Mouse (Mus musculus) liver, embryonic 11.5 days (tissue): ENCODE measurements at regions not wholly inside any gene's neighbourhood (a gene's known extent, or its start where the extent isn't known, plus 50 kb on each side); places are given as distances from the start of the nearest gene placed in this dataset.

ENCODE experiments used
- ATAC-seq: fragments of 200-750 bp; cut with Nextera tagmentation; replicated peaks from 2 replicates; pipeline ENCODE4 v1.8.0; 2017; ENCODE audit warnings: moderate number of reproducible peaks, mild to moderate bottlenecking, moderate TSS enrichment, moderate library complexity; ENCODE audit not compliant: low FRiP score
- DNase-seq: peaks from one replicate; pipeline ENCODE4 v3.0.0-alpha.2; 2017; ENCODE audit warnings: low spot score
- H3K27ac ChIP-seq: fragments of 300-500 bp; sonication (generic); 2 replicates; pipeline ENCODE4 v1.5.1; 2014; ENCODE audit warnings: mild to moderate bottlenecking, low read depth, low read length, control low read depth
- H3K27me3 ChIP-seq: fragments of 300-500 bp; sonication (generic); replicated peaks from 2 replicates; pipeline ENCODE4 v1.6.1; 2014; ENCODE audit warnings: low read length, mixed read lengths; ENCODE audit not compliant: control insufficient read depth, insufficient read depth
- H3K36me3 ChIP-seq: fragments of 300-500 bp; sonication (generic); 2 replicates; pipeline ENCODE4 v1.6.1; 2014; ENCODE audit warnings: mild to moderate bottlenecking, low read length, moderate library complexity, mixed read lengths; ENCODE audit not compliant: control insufficient read depth, insufficient read depth
- H3K4me1 ChIP-seq: fragments of 300-500 bp; sonication (generic); replicated peaks from 2 replicates; pipeline ENCODE4 v1.6.1; 2014; ENCODE audit warnings: low read length, mixed read lengths; ENCODE audit not compliant: control insufficient read depth, insufficient read depth
- H3K4me2 ChIP-seq: fragments of 300-500 bp; sonication (generic); 2 replicates; pipeline ENCODE4 v1.6.1; 2014; ENCODE audit warnings: mild to moderate bottlenecking, control low read depth, moderate library complexity
- H3K4me3 ChIP-seq: fragments of 300-500 bp; sonication (generic); 2 replicates; pipeline ENCODE4 v1.5.1; 2014; ENCODE audit warnings: low read depth, low read length, control low read depth
- H3K9ac ChIP-seq: fragments of 300-500 bp; sonication (generic); 2 replicates; pipeline ENCODE4 v1.6.1; 2014; ENCODE audit warnings: low read depth, low read length, control low read depth
- H3K9me3 ChIP-seq: fragments of 300-500 bp; sonication (generic); 2 replicates; pipeline ENCODE4 v1.6.1; 2016; ENCODE audit warnings: low read length, inconsistent platforms, mixed read lengths; ENCODE audit not compliant: control insufficient read depth
- WGBS: fragments of 180-500 bp; shearing (Covaris S2); extraction: QIAGEN DNeasy Blood & Tissue Kit; methylation state at CpG from one replicate; pipeline ENCODE4 v1.1.7; 2014; 5-methylcytosine and 5-hydroxymethylcytosine counted together

DNA sequence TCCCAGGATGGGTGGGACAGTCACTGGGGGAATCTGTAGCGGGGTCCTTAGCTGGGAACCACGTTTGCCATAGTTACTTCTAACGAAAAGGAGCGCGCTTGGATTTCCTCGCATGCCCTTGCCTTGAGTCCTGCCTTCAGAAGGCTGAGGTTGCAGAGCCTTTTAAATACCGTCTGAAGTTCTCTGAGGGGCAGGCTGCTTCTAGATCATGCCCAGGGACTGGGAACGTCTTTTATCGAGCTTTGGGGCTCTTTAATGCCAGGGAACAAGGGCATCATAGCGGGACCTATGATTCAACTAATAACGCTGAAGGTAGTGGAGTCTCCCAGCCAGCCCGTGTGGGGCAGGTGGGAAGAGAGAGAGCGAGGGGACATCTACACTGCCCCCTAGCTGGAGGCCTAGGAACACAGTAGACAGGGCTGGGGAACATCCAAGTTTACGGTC is 369.1 kb downstream of the Vrk1 start:
- Histone ChIP-seq H3K27me3 (peaks cover 4% of the 10 kb centered on the region; the same call in 1 of the 2 replicates), H3K9me3 (no peaks in the 10 kb centered on the region), H3K9ac (no peak overlapping the region), H3K4me1 (no peaks in the 10 kb centered on the region), H3K4me2 (peak overlapping the region; percentile 61), H3K27ac (no peak overlapping the region), H3K36me3 (no peaks in the 10 kb centered on the region), H3K4me3 (peak overlapping the region; percentile 21; the same call in 1 of the 2 replicates)
- WGBS = 8% methylated on average over 14 of the region's 14 CpGs
- ATAC-seq = no peak; the same call in 1 of the 2 replicates
- DNase-seq = no peak

DNA sequence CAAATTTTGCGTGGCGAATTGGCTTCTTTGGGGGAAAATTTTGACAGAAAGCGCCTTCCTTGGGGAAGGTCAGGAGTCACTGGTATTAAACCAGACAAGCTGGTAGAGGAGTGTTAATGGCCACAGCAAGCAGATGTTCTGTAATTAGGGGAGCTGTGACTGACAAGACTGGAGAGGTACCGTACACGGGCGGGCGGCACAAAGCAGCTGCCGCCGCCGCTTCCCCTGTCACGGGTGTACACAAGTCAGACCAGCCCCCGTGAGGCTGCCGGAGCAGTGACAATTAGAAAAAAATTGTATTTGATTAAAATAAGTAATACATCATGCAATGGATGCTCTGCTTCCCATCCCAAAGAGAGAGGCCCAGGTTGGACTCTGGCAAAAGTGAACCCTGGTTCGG is 369.8 kb downstream of the Vrk1 start:
- Histone ChIP-seq H3K36me3 (no peaks in the 10 kb centered on the region), H3K4me3 (no peak overlapping the region), H3K9ac (no peak overlapping the region), H3K27ac (no peak overlapping the region), H3K4me1 (no peaks in the 10 kb centered on the region), H3K9me3 (no peaks in the 10 kb centered on the region), H3K4me2 (no peak overlapping the region), H3K27me3 (peaks cover 4% of the 10 kb centered on the region; the same call in 1 of the 2 replicates)
- 80% methylated on average over 14 of the region's 14 CpGs for WGBS
- no peak for DNase-seq
- no peak for ATAC-seq

DNA sequence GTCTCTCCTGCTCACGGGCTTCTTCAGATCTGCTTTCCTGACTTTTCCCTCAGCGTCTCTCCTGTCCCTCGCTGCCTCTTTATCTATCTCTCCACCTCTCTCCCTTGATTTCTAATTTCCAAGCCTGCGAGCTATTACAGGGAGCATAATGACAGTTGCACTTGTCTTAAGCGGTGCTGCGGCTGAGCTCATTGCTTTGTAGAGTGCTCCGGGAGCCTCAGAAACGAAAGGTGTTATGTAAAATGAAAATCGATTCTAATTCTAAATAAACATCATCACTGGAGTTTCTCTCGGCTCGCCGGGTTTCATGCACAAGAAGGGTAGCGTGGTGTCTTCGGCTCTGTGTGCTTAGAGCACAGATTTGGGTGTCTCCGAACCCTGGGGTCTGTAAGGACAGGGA is 371.8 kb downstream of the Vrk1 start:
- Histone ChIP-seq H3K36me3 (no peaks in the 10 kb centered on the region), H3K4me3 (no peak overlapping the region), H3K9ac (no peak overlapping the region), H3K9me3 (no peaks in the 10 kb centered on the region), H3K27me3 (peaks cover 4% of the 10 kb centered on the region; the same call in 1 of the 2 replicates), H3K27ac (no peak overlapping the region), H3K4me1 (no peaks in the 10 kb centered on the region), H3K4me2 (no peak overlapping the region)
- DNase-seq (no peak), ATAC-seq (no peak)
- 82% methylated on average over 15 of the region's 15 CpGs for WGBS

DNA sequence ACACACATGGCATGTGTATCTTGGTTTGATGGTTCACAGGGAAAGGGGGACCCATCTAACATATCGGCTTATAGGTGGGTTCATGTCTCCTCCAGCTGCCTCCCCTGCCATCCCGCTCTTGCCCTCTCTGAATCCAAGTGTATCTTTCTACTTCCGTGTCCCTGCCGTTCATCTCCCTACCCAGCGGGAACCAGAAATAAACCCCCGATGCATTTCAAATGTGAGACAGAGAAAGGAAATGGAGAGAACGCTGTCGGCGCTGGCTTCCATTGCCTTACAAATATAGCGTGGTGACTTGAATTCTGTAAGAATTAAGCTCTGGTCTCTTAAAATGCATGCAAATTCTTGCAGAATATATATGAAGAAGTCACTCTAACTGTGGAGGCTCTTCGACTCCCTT is 379.2 kb downstream of the Vrk1 start:
- H3K36me3 ChIP-seq = no peaks in the 10 kb centered on the region
- no peak overlapping the region for H3K4me2 ChIP-seq
- H3K4me1 ChIP-seq = no peaks in the 10 kb centered on the region
- DNase-seq (no peak), ATAC-seq (no peak)
- H3K27ac ChIP-seq = no peak overlapping the region
- no peaks in the 10 kb centered on the region for H3K27me3 ChIP-seq
- H3K9me3 ChIP-seq = no peaks in the 10 kb centered on the region
- H3K4me3 ChIP-seq = no peak overlapping the region
- WGBS = 89% methylated on average over 11 of the region's 11 CpGs
- no peak overlapping the region for H3K9ac ChIP-seq

DNA sequence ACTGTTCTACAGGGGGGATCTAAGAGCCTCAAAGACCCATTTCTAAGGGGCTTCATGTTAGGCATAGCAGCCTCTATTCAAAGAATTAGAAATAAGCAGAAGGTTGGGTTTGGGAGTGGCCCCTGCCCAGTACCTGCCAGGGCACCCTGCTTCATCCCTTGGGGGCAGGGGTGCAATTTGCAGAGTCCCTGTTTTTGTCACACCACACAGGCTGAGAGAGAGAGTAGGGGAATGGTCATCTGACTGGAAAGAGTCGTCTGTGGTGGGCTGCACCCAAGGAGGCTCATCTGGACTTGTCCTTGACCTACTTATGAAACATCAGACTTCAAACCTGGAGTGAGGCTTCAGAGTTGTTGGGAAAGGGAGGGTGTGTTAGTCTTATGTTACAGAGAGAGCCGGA is 382.3 kb downstream of the Vrk1 start:
- no peak overlapping the region for H3K9ac ChIP-seq
- no peaks in the 10 kb centered on the region for H3K27me3 ChIP-seq
- ATAC-seq = no peak
- no peak overlapping the region for H3K27ac ChIP-seq
- H3K4me3 ChIP-seq = no peak overlapping the region
- H3K4me1 ChIP-seq = no peaks in the 10 kb centered on the region
- no peaks in the 10 kb centered on the region for H3K9me3 ChIP-seq
- H3K36me3 ChIP-seq = no peaks in the 10 kb centered on the region
- no peak overlapping the region for H3K4me2 ChIP-seq
- WGBS = 68% methylated on average over 2 of the region's 2 CpGs
- no peak for DNase-seq

DNA sequence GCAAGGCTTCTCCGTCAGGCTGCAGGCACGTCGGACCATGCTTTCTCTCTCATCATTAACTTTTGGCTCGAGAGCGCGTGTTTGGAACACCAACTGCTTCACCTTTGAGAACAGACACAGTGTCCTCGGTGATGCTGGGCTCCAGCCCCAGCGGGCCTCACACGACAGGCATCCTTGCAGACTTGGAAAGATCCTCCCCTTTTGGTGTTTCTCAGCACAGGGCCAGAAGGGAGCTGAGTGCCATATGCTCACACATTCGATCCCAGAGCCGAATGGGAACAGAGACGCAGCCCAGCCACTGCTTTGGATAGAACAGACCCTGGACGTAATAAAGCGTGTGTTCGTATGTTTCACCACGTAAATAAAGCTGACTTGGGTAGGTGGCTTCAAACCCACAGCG is 389.1 kb downstream of the Vrk1 start:
- no peak for ATAC-seq
- WGBS = 84% methylated on average over 17 of the region's 17 CpGs

DNA sequence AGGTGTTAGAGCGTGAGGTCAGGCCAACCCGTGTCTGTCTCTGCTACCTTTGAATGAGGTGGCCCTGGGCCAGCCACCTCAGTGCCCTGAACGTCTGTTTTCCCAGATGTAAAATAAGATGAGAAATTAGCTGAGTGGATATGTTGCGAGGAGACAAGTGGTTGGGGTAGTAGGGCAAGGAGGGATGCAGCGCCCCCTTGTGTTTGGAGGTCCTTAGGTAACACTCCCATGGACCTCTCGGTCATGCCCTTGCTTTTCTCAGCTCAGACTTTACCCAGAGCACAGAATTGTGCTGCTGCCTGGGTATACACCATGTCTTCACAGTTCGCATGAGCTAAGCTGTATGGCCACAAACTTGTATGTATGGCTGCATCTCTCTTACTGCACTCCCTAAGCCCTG is 401.0 kb downstream of the Vrk1 start:
- Histone ChIP-seq H3K27ac (no peak overlapping the region), H3K4me1 (no peaks in the 10 kb centered on the region), H3K9ac (no peak overlapping the region), H3K4me3 (no peak overlapping the region), H3K36me3 (no peaks in the 10 kb centered on the region), H3K9me3 (peaks cover 5% of the 10 kb centered on the region), H3K27me3 (no peaks in the 10 kb centered on the region), H3K4me2 (no peak overlapping the region)
- WGBS = 81% methylated on average over 7 of the region's 7 CpGs
- DNase-seq = no peak
- ATAC-seq = no peak

More for the DNA sequence above, 389.1 kb downstream of the Vrk1 start:
- Histone ChIP-seq H3K4me3 (no peak overlapping the region), H3K27me3 (no peaks in the 10 kb centered on the region), H3K4me2 (no peak overlapping the region), H3K9ac (no peak overlapping the region), H3K9me3 (no peaks in the 10 kb centered on the region), H3K27ac (no peak overlapping the region), H3K36me3 (no peaks in the 10 kb centered on the region), H3K4me1 (no peaks in the 10 kb centered on the region)
- DNase-seq = no peak

DNA sequence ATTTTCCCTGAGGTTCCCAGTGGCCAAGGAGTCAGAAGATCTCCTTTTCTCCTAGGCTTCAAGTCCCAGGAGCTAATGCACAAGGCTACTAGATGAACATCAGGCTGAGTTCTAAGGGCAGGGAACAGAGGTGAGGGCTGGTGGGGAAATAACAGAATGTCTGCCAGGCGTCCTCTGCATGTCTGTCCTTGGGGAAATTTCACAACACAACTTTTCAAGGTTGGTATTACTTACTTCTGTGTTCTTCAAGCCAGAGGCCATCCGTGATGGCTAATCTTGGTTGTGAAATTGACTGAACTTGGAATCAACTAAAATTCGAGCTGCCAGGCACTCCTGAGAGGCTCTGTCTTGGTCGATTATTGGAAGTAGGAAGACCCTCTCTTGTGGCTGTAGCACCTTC is 416.6 kb downstream of the Vrk1 start:
- no peak for ATAC-seq
- Histone ChIP-seq H3K4me1 (no peaks in the 10 kb centered on the region), H3K9ac (no peak overlapping the region), H3K9me3 (no peaks in the 10 kb centered on the region), H3K4me3 (no peak overlapping the region), H3K4me2 (no peak overlapping the region), H3K27me3 (no peaks in the 10 kb centered on the region), H3K36me3 (no peaks in the 10 kb centered on the region), H3K27ac (no peak overlapping the region)
- WGBS = 68% methylated on average over 4 of the region's 4 CpGs
- no peak for DNase-seq

DNA sequence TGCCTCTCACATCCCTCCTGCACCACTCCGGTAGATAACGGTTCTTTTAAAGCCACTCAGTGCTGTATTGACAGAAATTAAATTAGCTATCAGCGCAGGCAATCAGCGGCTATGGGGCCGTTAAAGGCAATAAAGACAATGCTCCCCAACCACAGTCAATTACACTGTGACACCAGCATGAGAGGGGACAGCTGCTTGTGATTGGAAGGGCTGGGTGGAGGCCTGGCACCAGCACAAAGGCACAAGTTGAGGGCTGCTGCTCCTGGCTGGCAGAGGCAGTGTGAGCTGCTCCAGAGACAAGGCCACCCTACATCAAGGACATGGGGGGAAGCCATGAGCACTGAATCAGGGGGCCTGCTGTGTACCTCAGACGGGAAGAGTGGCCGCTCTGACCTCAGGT is 420.0 kb downstream of the Vrk1 start:
- WGBS = 55% methylated on average over 7 of the region's 7 CpGs
- no peaks in the 10 kb centered on the region for H3K36me3 ChIP-seq
- no peak for ATAC-seq

More for the DNA sequence above, 420.0 kb downstream of the Vrk1 start:
- H3K4me3 ChIP-seq = no peak overlapping the region
- no peaks in the 10 kb centered on the region for H3K9me3 ChIP-seq
- no peak for DNase-seq
- no peak overlapping the region for H3K9ac ChIP-seq
- no peaks in the 10 kb centered on the region for H3K4me1 ChIP-seq
- H3K4me2 ChIP-seq = no peak overlapping the region
- H3K27ac ChIP-seq = no peak overlapping the region
- H3K27me3 ChIP-seq = no peaks in the 10 kb centered on the region
